Mouse (Mus musculus): ENCODE measurements around the gene Nkd2. TPM values are rescaled to one million over a fixed set of nuclear protein-coding genes. Genes with fewer than 3 reads are reported as not detected.

Nkd2 gene
- polyA plus RNA-seq, 1 experiment from 2014 or later: 44.5 TPM

- Histone ChIP-seq H3K9ac (no peak overlapping the region), H3K36me3 (peaks cover 7% of the 10 kb centered on the region), H3K4me1 (peaks cover 66% of the 10 kb centered on the region), H3K4me3 (no peak overlapping the region), H3K27me3 (no peaks in the 10 kb centered on the region), H3K27ac (no peak overlapping the region), H3K4me2 (replicated peaks) (no peak overlapping the region), H3K9me3 (no peaks in the 10 kb centered on the region)
- no peak for ATAC-seq (ENCODE audit: low FRiP score, low read depth)
- WGBS: 57% methylated on average over 4 of the region's 4 CpGs
Measured at GRCm38 (mm10) chr13:73769916-73770682, 77.3 kb downstream of the Nkd2 start.

Other genes starting within 250 kb of the Nkd2 start
- 132 and 133 TPM in 2 replicates for gene Clptm1l, start 243.6 kb downstream of the Nkd2 start, polyA plus RNA-seq (2015; fragmentation: Nextera tagmentation; extraction: Ambion mirVana)
- 9.5 and 10.6 TPM in 2 replicates for gene Tert, start 220.7 kb downstream of the Nkd2 start, polyA plus RNA-seq (2015; fragmentation: Nextera tagmentation; extraction: Ambion mirVana)
- gene Slc6a18, start 169.6 kb downstream of the Nkd2 start, polyA plus RNA-seq (2015; fragmentation: Nextera tagmentation; extraction: Ambion mirVana): not detected in 2 replicates
- 0.04 and 0.05 TPM in 2 replicates for gene Slc6a19, start 142.8 kb downstream of the Nkd2 start, polyA plus RNA-seq (2015; fragmentation: Nextera tagmentation; extraction: Ambion mirVana)
- 25.6 and 28.2 TPM in 2 replicates for gene Slc12a7, start 114.5 kb downstream of the Nkd2 start, polyA plus RNA-seq (2015; fragmentation: Nextera tagmentation; extraction: Ambion mirVana)
- 42.9 and 43.8 TPM in 2 replicates for gene Trip13, start 90.2 kb upstream of the Nkd2 start, polyA plus RNA-seq (2015; fragmentation: Nextera tagmentation; extraction: Ambion mirVana)
- gene Brd9, start 90.2 kb upstream of the Nkd2 start, polyA plus RNA-seq (2015; fragmentation: Nextera tagmentation; extraction: Ambion mirVana): 64.7 and 65.4 TPM in 2 replicates
- not detected in 2 replicates for gene Zdhhc11, start 116.2 kb upstream of the Nkd2 start, polyA plus RNA-seq (2015; fragmentation: Nextera tagmentation; extraction: Ambion mirVana)
- 0.59 and 0.87 TPM in 2 replicates for gene Tppp, start 161.8 kb upstream of the Nkd2 start, polyA plus RNA-seq (2015; fragmentation: Nextera tagmentation; extraction: Ambion mirVana)
- gene Cep72, start 214.7 kb upstream of the Nkd2 start, polyA plus RNA-seq (2015; fragmentation: Nextera tagmentation; extraction: Ambion mirVana): 15.3 and 16.1 TPM in 2 replicates